Mouse (Mus musculus) midbrain, embryonic 15.5 days (tissue): Measurements from ENCODE around the gene C77080. TPM values are rescaled to one million over a fixed set of nuclear protein-coding genes. Genes with fewer than 3 reads are reported as not detected.

Experiments used
- ATAC-seq: fragments of 200-750 bp; cut with Nextera tagmentation; replicated peaks from 2 replicates; pipeline ENCODE4 v1.8.0; 2017; ENCODE audit warnings: moderate TSS enrichment
- H3K27ac ChIP-seq: fragments of 300-500 bp; sonication (generic); 2 replicates; pipeline ENCODE4 v1.5.1; 2015; ENCODE audit warnings: mild to moderate bottlenecking, inconsistent platforms
- H3K27me3 ChIP-seq: fragments of 300-500 bp; sonication (generic); replicated peaks from 2 replicates; pipeline ENCODE4 v1.6.1; 2015; ENCODE audit warnings: inconsistent platforms
- H3K36me3 ChIP-seq: fragments of 300-500 bp; sonication (generic); replicated peaks from 2 replicates; pipeline ENCODE4 v1.6.1; 2015; ENCODE audit warnings: inconsistent platforms
- H3K4me1 ChIP-seq: fragments of 300-500 bp; sonication (generic); 2 replicates; pipeline ENCODE4 v1.6.1; 2015; ENCODE audit warnings: inconsistent platforms
- H3K4me2 ChIP-seq: fragments of 300-500 bp; sonication (generic); 2 replicates; pipeline ENCODE4 v1.6.1; 2015; ENCODE audit warnings: inconsistent platforms, mild to moderate bottlenecking, moderate library complexity
- H3K4me3 ChIP-seq: fragments of 300-500 bp; sonication (generic); 2 replicates; pipeline ENCODE4 v1.5.1; 2015; ENCODE audit warnings: mild to moderate bottlenecking, inconsistent platforms
- H3K9ac ChIP-seq: fragments of 300-500 bp; sonication (generic); 2 replicates; pipeline ENCODE4 v1.6.1; 2015; ENCODE audit warnings: mild to moderate bottlenecking, inconsistent platforms
- H3K9me3 ChIP-seq: fragments of 300-500 bp; sonication (generic); 2 replicates; pipeline ENCODE4 v1.6.1; 2016; ENCODE audit warnings: inconsistent platforms
- WGBS: fragments of 180-500 bp; shearing (Covaris S2); methylation state at CpG from one replicate; pipeline ENCODE4 v1.1.7; 2015; ENCODE audit warnings: mixed read lengths; 5-methylcytosine and 5-hydroxymethylcytosine counted together
- polyA plus RNA-seq: library from polyadenylated mRNA; unstranded; fragments of >200 nt; fragmentation: Nextera tagmentation; extraction: Ambion mirVana; gene quantifications from 2 replicates; pipeline ENCODE4 v1.2.1, GENCODE M21; 2015

Gene C77080
- polyA plus RNA-seq, 1 experiment from 2014 or later = 9.7 TPM

GRCm38 (mm10) chr4:129263225-129264021 lies 2.2 kb upstream of the C77080 start:
- Histone ChIP-seq H3K4me3 (no peak overlapping the region), H3K9me3 (no peaks in the 10 kb centered on the region), H3K27ac (no peak overlapping the region), H3K36me3 (no peaks in the 10 kb centered on the region), H3K4me1 (peaks cover 6% of the 10 kb centered on the region; the same call in 1 of the 2 replicates), H3K27me3 (no peaks in the 10 kb centered on the region), H3K9ac (no peak overlapping the region), H3K4me2 (no peak overlapping the region)
- no peak for ATAC-seq
- 41% methylated on average over 19 of the region's 19 CpGs for WGBS

GRCm38 (mm10) chr4:129260678-129261077 lies 526 bp downstream of the C77080 start:
- no peak overlapping the region for H3K4me3 ChIP-seq
- no peak overlapping the region for H3K27ac ChIP-seq
- no peak for ATAC-seq
- H3K9ac ChIP-seq = no peak overlapping the region
- H3K4me2 ChIP-seq = no peak overlapping the region
- no peaks in the 10 kb centered on the region for H3K9me3 ChIP-seq
- WGBS = 11% methylated on average over 6 of the region's 6 CpGs
- no peaks in the 10 kb centered on the region for H3K27me3 ChIP-seq
- H3K4me1 ChIP-seq = peaks cover 11% of the 10 kb centered on the region
- no peaks in the 10 kb centered on the region for H3K36me3 ChIP-seq

- Histone ChIP-seq H3K9ac (no peak overlapping the region), H3K27ac (no peak overlapping the region), H3K4me2 (no peak overlapping the region), H3K9me3 (no peaks in the 10 kb centered on the region), H3K4me1 (peaks cover 11% of the 10 kb centered on the region), H3K36me3 (no peaks in the 10 kb centered on the region), H3K4me3 (no peak overlapping the region), H3K27me3 (no peaks in the 10 kb centered on the region)
- 21% methylated on average over 4 of the region's 4 CpGs for WGBS
- ATAC-seq = no peak
Measured at GRCm38 (mm10) chr4:129259101-129259500, 2.1 kb downstream of the C77080 start.

- Histone ChIP-seq H3K4me3 (no peak overlapping the region), H3K36me3 (no peaks in the 10 kb centered on the region), H3K9ac (no peak overlapping the region), H3K27me3 (no peaks in the 10 kb centered on the region), H3K4me1 (peaks cover 15% of the 10 kb centered on the region), H3K27ac (no peak overlapping the region), H3K9me3 (no peaks in the 10 kb centered on the region), H3K4me2 (no peak overlapping the region)
- ATAC-seq = no peak
- 30% methylated on average over 8 of the region's 8 CpGs for WGBS
Measured at GRCm38 (mm10) chr4:129256450-129257380, 4.5 kb downstream of the C77080 start.

GRCm38 (mm10) chr4:129254571-129254970 lies 6.6 kb downstream of the C77080 start:
- WGBS = 92% methylated on average over 3 of the region's 3 CpGs

GRCm38 (mm10) chr4:129252492-129252891 lies 8.7 kb downstream of the C77080 start:
- no peaks in the 10 kb centered on the region for H3K9me3 ChIP-seq
- WGBS = 83% methylated on average over 2 of the region's 2 CpGs
- H3K4me2 ChIP-seq = no peak overlapping the region
- no peak overlapping the region for H3K27ac ChIP-seq
- no peak overlapping the region for H3K9ac ChIP-seq
- no peak overlapping the region for H3K4me3 ChIP-seq
- peaks cover 32% of the 10 kb centered on the region for H3K27me3 ChIP-seq
- H3K36me3 ChIP-seq = no peaks in the 10 kb centered on the region
- peaks cover 37% of the 10 kb centered on the region for H3K4me1 ChIP-seq
- ATAC-seq = no peak

More at GRCm38 (mm10) chr4:129254571-129254970, 6.6 kb downstream of the C77080 start:
- no peaks in the 10 kb centered on the region for H3K9me3 ChIP-seq
- ATAC-seq = no peak
- H3K4me2 ChIP-seq = no peak overlapping the region
- peaks cover 20% of the 10 kb centered on the region for H3K4me1 ChIP-seq
- no peaks in the 10 kb centered on the region for H3K36me3 ChIP-seq
- no peak overlapping the region for H3K27ac ChIP-seq
- no peak overlapping the region for H3K9ac ChIP-seq
- H3K27me3 ChIP-seq = peaks cover 17% of the 10 kb centered on the region
- H3K4me3 ChIP-seq = no peak overlapping the region

GRCm38 (mm10) chr4:129251482-129252125 lies 9.6 kb downstream of the C77080 start:
- Histone ChIP-seq H3K27me3 (peaks cover 41% of the 10 kb centered on the region), H3K36me3 (no peaks in the 10 kb centered on the region), H3K27ac (no peak overlapping the region), H3K9ac (no peak overlapping the region), H3K4me2 (peak overlapping the region; percentile 26), H3K4me1 (peaks cover 36% of the 10 kb centered on the region), H3K9me3 (no peaks in the 10 kb centered on the region), H3K4me3 (no peak overlapping the region)
- WGBS = 4% methylated on average over 15 of the region's 15 CpGs
- ATAC-seq = peak; percentile 58; the same call in 1 of the 2 replicates

GRCm38 (mm10) chr4:129250759-129251481 lies 10.3 kb downstream of the C77080 start:
- H3K27me3 ChIP-seq = peaks cover 41% of the 10 kb centered on the region
- no peak overlapping the region for H3K4me3 ChIP-seq
- WGBS = 16% methylated on average over 15 of the region's 15 CpGs
- H3K36me3 ChIP-seq = no peaks in the 10 kb centered on the region
- no peaks in the 10 kb centered on the region for H3K9me3 ChIP-seq
- no peak overlapping the region for H3K9ac ChIP-seq
- H3K4me1 ChIP-seq = peaks cover 32% of the 10 kb centered on the region
- H3K4me2 ChIP-seq = peak overlapping the region; percentile 26
- ATAC-seq = 0 out of 2 replicates have a peak, but pooled peaks have one; percentile 30
- no peak overlapping the region for H3K27ac ChIP-seq

- H3K4me2 ChIP-seq = no peak overlapping the region
- ATAC-seq = no peak
- no peak overlapping the region for H3K9ac ChIP-seq
- WGBS = 29% methylated on average over 7 of the region's 7 CpGs
- H3K27me3 ChIP-seq = peaks cover 41% of the 10 kb centered on the region
- H3K9me3 ChIP-seq = no peaks in the 10 kb centered on the region
- H3K4me1 ChIP-seq = peaks cover 32% of the 10 kb centered on the region
- no peaks in the 10 kb centered on the region for H3K36me3 ChIP-seq
- no peak overlapping the region for H3K27ac ChIP-seq
- H3K4me3 ChIP-seq = no peak overlapping the region
Measured at GRCm38 (mm10) chr4:129249288-129249687, 11.9 kb downstream of the C77080 start.

GRCm38 (mm10) chr4:129248243-129248767 lies 12.9 kb downstream of the C77080 start:
- Histone ChIP-seq H3K4me1 (peaks cover 32% of the 10 kb centered on the region), H3K36me3 (no peaks in the 10 kb centered on the region), H3K4me3 (peak overlapping the region; percentile 40), H3K27ac (no peak overlapping the region), H3K9me3 (no peaks in the 10 kb centered on the region), H3K4me2 (peak overlapping the region; percentile 99), H3K27me3 (peaks cover 41% of the 10 kb centered on the region), H3K9ac (peak overlapping the region; percentile 49)
- WGBS = under 1% methylated on average over 16 of the region's 74 CpGs
- no peak for ATAC-seq
